Mouse (Mus musculus) skeletal muscle tissue, adult 2 months (tissue): ENCODE data around the gene Prl7c1.
"Not testable (repeated sequence)": the region's sequence is repeated elsewhere in the genome, so short reads cannot be mapped to it uniquely, and the experiment has no call there.

ENCODE experiments used
- DNase-seq: peaks from one replicate; pipeline ENCODE4 v3.0.0-alpha.2; 2012; ENCODE audit warnings: low read depth, low spot score

Prl7c1 gene

GRCm38 (mm10) chr13:27780704-27781103 lies at the start of gene Prl7c1:
Gene Prl7c1, minus strand, starts transcription at chr13:27780804.
- not testable (repeated sequence) for DNase-seq

- DNase-seq = no peak
Observed at GRCm38 (mm10) chr13:27802765-27803164, 22.2 kb upstream of the Prl7c1 start.

GRCm38 (mm10) chr13:27801354-27801753 lies 20.8 kb upstream of the Prl7c1 start, which contains the start of gene Prl2a1:
Gene Prl2a1, plus strand, starts transcription at chr13:27801654.
- no peak for DNase-seq

- DNase-seq = no peak
Observed at GRCm38 (mm10) chr13:27799303-27799702, 18.7 kb upstream of the Prl7c1 start.

GRCm38 (mm10) chr13:27734512-27735186 lies 46.0 kb downstream of the Prl7c1 start:
- DNase-seq = no peak

GRCm38 (mm10) chr13:27730286-27730959 lies 50.2 kb downstream of the Prl7c1 start:
- DNase-seq = not testable (repeated sequence)

GRCm38 (mm10) chr13:27725057-27725456 lies 55.5 kb downstream of the Prl7c1 start:
- DNase-seq = not testable (repeated sequence)
